Mouse (Mus musculus) MEL-GATA-1-ER (cell line): ENCODE results near the gene Efcab1.

Source experiments
- DNase-seq: peaks from one replicate; pipeline ENCODE4 v3.0.0-alpha.2; 2012; ENCODE audit warnings: low read depth; ENCODE audit errors: extremely low read depth

Efcab1 gene

GRCm38 (mm10) chr16:15014724-15015123 lies 108.3 kb downstream of the Efcab1 start:
- no peak for DNase-seq
